Mouse (Mus musculus) neutrophil, adult 5-6 weeks (primary cell): ENCODE data around the gene Trex2. TPM values are rescaled to one million over a fixed set of nuclear protein-coding genes. Genes with fewer than 3 reads are reported as not detected.
A peak's percentile ranks its signal among the peaks of the same experiment; 100 is the strongest.
"Not testable (repeated sequence)": the region's sequence is repeated elsewhere in the genome, so short reads cannot be mapped to it uniquely, and the experiment has no call there.

Experiments
- ATAC-seq: fragments of 151-379, 151-347 bp; 2 replicates; pipeline ENCODE4 v1.8.0; 2017; ENCODE audit warnings: mild to moderate bottlenecking, moderate TSS enrichment; ENCODE audit not compliant: insufficient number of reproducible peaks, poor library complexity, low FRiP score, severe bottlenecking; ENCODE audit errors: extremely low read depth
- total RNA-seq: library from RNA; stranded (forward); fragments of 200-1000 nt; gene quantifications from 2 replicates; pipeline ENCODE4 v1.2.3, GENCODE M21; 2017

The Trex2 gene
- total RNA-seq, 1 experiment from 2014 or later = not detected

- ATAC-seq = peak; percentile 39; the same call in 1 of the 2 replicates
Observed at GRCm38 (mm10) chrX:73451949-73452348, 16.8 kb upstream of the Trex2 start.

DNA sequence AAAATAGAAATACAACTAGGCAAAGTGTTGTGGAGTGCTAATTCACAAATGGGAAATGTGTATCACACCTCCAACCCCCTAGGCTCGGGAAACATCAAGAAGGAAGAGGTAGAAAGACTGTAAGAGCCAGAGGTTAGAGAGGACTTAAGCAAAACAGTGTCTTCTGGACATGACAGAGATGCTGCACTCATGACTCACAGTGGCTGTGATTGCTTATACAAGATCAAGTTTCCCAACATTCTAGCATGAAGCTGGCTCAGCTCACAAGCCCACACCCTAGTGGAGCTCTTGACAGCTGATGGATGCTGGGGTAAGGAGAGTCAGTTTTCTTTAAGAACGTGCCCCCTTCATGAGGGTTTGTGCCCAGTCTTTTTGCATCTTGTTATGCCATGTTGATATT, 6.3 kb upstream of the Trex2 start:
- no peak for ATAC-seq

DNA sequence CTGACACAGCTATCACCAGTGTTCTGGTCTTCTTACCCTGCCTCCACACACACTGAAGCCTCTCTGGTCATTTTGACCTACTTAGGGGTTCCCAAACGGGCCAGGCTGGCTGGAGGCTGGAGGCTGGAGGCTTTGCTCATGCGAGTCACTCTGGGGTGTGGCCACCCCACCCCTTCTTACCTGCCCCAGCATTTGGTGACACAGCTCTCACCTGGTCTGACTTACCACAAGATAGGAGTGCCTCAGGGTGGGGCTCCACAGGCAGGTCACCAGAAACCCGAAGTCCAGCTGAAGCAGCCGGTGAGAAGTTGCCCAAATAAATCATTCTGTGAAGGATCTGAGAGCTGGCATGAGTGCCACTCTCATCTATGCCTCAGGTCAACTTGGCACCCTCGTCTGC, 2.3 kb downstream of the Trex2 start:
- no peak for ATAC-seq

GRCm38 (mm10) chrX:73430036-73430435, 5.1 kb downstream of the Trex2 start:
- ATAC-seq = no peak

- no peak for ATAC-seq
Observed at GRCm38 (mm10) chrX:73412767-73413166, 22.4 kb downstream of the Trex2 start.

DNA sequence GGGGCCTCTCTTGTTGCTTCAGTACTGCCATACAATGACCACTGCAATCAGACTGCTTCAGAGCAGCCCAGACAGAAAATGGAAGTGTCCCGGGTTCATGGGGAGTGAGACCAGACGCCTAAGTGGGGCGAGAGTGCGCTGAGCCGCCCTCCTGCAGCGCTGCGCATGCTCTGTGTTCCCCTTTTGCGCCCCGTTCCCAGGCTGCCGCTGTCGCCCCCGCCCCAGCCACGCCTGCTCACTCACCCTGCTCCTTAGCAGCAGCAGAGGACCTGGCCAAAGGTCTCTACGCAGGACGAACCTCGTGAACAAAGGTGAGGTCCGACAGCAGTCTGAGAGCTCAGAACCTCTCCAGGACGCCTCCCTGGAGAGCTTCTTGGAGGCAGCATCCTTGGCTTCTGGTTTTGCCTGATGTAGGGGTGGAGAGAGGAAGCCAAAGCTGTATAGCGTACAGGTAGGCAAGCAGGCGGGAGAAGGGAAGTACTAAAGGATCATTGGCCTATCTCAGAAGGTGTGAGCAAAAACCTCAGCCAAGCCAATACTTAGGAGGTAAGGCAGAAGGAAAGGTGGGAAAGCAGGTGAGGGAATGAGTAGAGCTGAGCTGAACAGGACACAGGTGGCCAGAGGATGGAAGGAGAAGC, 24.1 kb downstream of the Trex2 start, which contains the start of gene Zfp92:
Gene Zfp92 (plus strand): TSS at position 217 of the 638 bp plus-strand sequence.
- ATAC-seq = no peak

- no peak for ATAC-seq
Observed at GRCm38 (mm10) chrX:73401616-73402015, 33.5 kb downstream of the Trex2 start.

GRCm38 (mm10) chrX:73400951-73401350, 34.2 kb downstream of the Trex2 start:
- no peak for ATAC-seq

- ATAC-seq = not testable (repeated sequence)
Observed at GRCm38 (mm10) chrX:73398636-73399035, 36.5 kb downstream of the Trex2 start, which contains the start of gene Gm18336. Gene Gm18336, minus strand, starts transcription at chrX:73398736.

DNA sequence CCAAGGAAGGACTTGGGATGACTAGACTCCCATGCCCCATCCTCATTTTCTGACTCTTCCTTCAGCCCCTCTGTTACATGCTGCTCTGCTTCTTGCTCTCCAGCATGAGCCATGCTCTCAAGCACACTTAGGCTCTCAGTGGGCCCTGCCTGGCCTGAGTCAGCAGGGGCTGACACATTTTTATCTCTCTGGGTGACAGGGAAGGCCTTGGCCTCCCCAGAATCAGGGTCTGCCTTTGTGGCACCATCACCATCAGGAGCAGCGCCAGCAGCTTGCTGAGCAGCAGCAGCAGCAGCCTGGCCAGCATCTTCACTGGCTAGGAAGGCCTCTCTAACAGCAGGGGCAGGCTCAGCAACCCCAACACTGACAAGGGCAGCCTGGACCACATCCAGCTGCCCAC, 38.7 kb downstream of the Trex2 start:
- ATAC-seq = no peak

DNA sequence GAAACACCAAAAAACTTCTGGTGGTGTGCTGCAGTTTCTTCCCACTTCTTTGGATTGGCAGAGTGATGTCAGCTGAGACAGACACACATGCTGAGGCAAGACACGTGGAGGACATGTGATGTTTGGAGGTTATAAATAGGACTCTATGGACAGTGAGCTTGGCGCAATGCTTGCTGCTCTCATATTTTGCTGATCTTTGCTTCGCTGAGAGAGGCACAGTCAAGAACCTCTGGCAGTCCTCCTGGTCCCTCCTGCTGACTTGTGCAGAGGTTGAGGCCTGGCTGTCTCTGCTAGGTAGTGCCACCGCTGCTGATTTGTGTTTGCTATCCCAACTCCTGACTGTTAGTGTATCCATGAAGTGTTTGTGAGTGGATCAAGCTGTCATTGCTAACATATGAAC, 43.7 kb downstream of the Trex2 start:
- ATAC-seq = no peak

DNA sequence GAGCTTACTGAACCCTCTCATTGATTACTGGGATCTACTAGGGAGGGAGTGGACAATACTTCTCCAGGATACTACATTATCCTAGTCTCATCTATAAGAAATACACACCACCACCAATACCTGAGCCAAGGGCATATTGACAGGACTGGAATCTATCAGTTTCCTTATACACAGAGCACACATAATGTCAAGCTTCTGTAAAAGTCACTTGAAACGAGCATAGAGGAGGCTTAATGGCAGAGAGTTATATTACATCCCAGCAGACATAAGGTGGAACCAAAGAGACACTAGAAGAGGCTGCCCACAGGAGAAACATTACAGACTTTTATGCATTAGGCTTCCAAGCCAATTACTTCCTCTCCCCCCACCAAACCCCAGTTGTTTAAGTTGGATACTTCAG, 50.2 kb downstream of the Trex2 start:
- no peak for ATAC-seq

DNA sequence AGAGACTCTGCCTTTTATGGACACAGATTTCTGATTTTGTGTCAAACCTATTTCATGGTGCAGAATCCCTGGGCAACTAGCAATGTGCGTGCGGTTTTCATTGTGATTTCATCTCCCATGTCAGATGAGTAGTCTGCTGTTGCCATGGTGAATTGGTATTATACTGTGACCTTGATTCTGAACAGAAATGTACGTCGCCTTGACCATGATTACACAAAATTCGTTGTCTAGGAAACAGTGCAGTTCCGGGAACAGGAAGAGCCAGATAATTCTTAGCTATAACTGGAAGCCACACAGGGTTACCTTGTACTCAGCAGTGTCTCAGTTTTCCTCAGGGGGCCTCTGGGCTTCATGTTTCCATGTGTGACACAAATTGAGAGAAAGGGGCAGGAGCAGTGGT, 50.7 kb downstream of the Trex2 start:
- ATAC-seq = no peak

Other genes with a start within 250 kb of the Trex2 start
- 10.7 and 12.6 TPM in 2 replicates for gene Xlr3b, start 243.1 kb downstream of the Trex2 start, total RNA-seq
- gene Xlr4b, start 221.0 kb downstream of the Trex2 start, total RNA-seq = 58.9 and 71.6 TPM in 2 replicates
- 5.0 and 5.4 TPM in 2 replicates for gene F8a, start 207.1 kb downstream of the Trex2 start, total RNA-seq
- gene Xlr4c, start 192.2 kb downstream of the Trex2 start, total RNA-seq = 11.1 and 24.4 TPM in 2 replicates
- gene Xlr3c, start 170.0 kb downstream of the Trex2 start, total RNA-seq = not detected in 2 replicates
- gene Xlr5a, start 142.4 kb downstream of the Trex2 start, total RNA-seq = not detected in 2 replicates
- gene Xlr5c, start 142.4 kb downstream of the Trex2 start, total RNA-seq = not detected in 2 replicates
- gene Gm45015, start 98.5 kb downstream of the Trex2 start, total RNA-seq = not detected in 2 replicates
- 12.5 and 17.9 TPM in 2 replicates for gene Zfp275, start 92.7 kb downstream of the Trex2 start, total RNA-seq
- not detected in 2 replicates for gene Gm18336, start 36.6 kb downstream of the Trex2 start, total RNA-seq
- not detected in 2 replicates for gene Zfp92, start 24.2 kb downstream of the Trex2 start, total RNA-seq
- gene Haus7, start 23.7 kb upstream of the Trex2 start, total RNA-seq = 17.5 and 19.8 TPM in 2 replicates
- not detected in 2 replicates for gene Bgn, start 48.3 kb upstream of the Trex2 start, total RNA-seq
- gene Atp2b3, start 67.7 kb upstream of the Trex2 start, total RNA-seq = not detected in 2 replicates
- not detected in 2 replicates for gene Dusp9, start 204.1 kb upstream of the Trex2 start, total RNA-seq
- not detected in 2 replicates for gene Pnck, start 224.8 kb upstream of the Trex2 start, total RNA-seq
- gene Slc6a8, start 237.8 kb upstream of the Trex2 start, total RNA-seq = 0.25 TPM in 1 of 2 replicates, not detected in the other